Mouse (Mus musculus) myocyte (in vitro differentiated cells): ENCODE measurements around the gene Lrrc29.

ENCODE experiments used
- CEBPB ChIP-seq: IDR thresholded peaks from 2 replicates; pipeline ENCODE4 v1.6.1; 2011; ENCODE audit warnings: mild to moderate bottlenecking, moderate library complexity; ENCODE audit not compliant: poor library complexity, insufficient read depth, severe bottlenecking
- E2F4 ChIP-seq: IDR thresholded peaks from one replicate; pipeline ENCODE4 v1.6.1; 2011; ENCODE audit warnings: mild to moderate bottlenecking, control low read depth, moderate library complexity; ENCODE audit not compliant: insufficient read depth
- MAX ChIP-seq: IDR thresholded peaks from one replicate; pipeline ENCODE4 v1.6.1; 2011; ENCODE audit warnings: low read depth, mild to moderate bottlenecking, control low read depth
- MYOD1 ChIP-seq, 3 experiments: IDR thresholded peaks; one replicate each; pipeline ENCODE4 v1.6.1; 2011; ENCODE audit warnings: control low read depth in 2 of 3, low read depth in 2 of 3, mild to moderate bottlenecking in 2 of 3, moderate library complexity in 1 of 3; ENCODE audit not compliant: insufficient read length in 2 of 3, control insufficient read depth in 1 of 3
- MYOG ChIP-seq, 3 experiments: IDR thresholded peaks; one replicate each; pipeline ENCODE4 v1.6.1; 2011; ENCODE audit warnings: control low read depth in 2 of 3, low read depth in 2 of 3, mild to moderate bottlenecking in 2 of 3; ENCODE audit not compliant: insufficient read length in 2 of 3, control insufficient read depth in 1 of 3, insufficient read depth in 1 of 3
- POLR2A ChIP-seq: IDR thresholded peaks from one replicate; pipeline ENCODE4 v1.6.1; 2011; ENCODE audit warnings: low read depth, mild to moderate bottlenecking, control low read depth, moderate library complexity; ENCODE audit not compliant: insufficient read length
- POLR2AphosphoS2 ChIP-seq: IDR thresholded peaks from one replicate; pipeline ENCODE4 v1.6.1; 2011; ENCODE audit warnings: low read depth, control low read depth; ENCODE audit not compliant: insufficient read length
- SRF ChIP-seq: IDR thresholded peaks from one replicate; pipeline ENCODE4 v1.6.1; 2011; ENCODE audit warnings: low read depth; ENCODE audit not compliant: control insufficient read depth, insufficient read length
- TCF12 ChIP-seq: IDR thresholded peaks from one replicate; pipeline ENCODE4 v1.6.1; 2011; ENCODE audit warnings: mild to moderate bottlenecking, control low read depth; ENCODE audit not compliant: poor library complexity, insufficient read depth, severe bottlenecking
- USF1 ChIP-seq: IDR thresholded peaks from one replicate; pipeline ENCODE4 v1.6.1; 2011; ENCODE audit warnings: low read depth, mild to moderate bottlenecking, control low read depth, moderate library complexity

DNA sequence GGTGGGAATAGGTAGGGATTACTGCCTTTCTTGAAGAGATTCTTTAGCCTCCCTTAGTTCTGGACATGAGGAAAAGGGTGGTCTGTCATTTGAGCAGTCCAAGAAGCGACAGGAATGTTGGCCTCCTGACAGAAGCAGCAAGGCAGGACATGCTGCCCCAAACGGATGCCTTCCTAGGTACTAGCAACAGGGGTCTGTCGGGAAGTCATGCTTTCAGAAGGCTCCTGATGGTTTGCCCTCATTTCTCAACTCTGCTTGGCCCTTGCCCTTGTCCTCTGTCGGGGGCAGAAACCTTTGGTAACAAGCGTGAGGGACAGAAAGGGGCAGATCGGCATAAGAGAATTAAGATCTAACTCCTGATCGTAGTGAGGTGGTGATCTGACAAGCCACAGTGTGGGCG, 16.0 kb downstream of the Lrrc29 start:
- no peak for TF ChIP-seq MYOG (IDR thresholded peaks at IDR 0.05; ENCODE audit: control insufficient read depth in 1 of 3, insufficient read depth in 1 of 3, insufficient read length in 2 of 3, low read depth in 2 of 3)
- no peak for TF ChIP-seq SRF
- TF ChIP-seq E2F4: no peak
- no peak for TF ChIP-seq MAX
- TF ChIP-seq POLR2A: no peak
- no peak for TF ChIP-seq CEBPB
- TF ChIP-seq USF1: no peak
- no peak for TF ChIP-seq POLR2AphosphoS2
- no peak for TF ChIP-seq MYOD1 (IDR thresholded peaks at IDR 0.05; ENCODE audit: control insufficient read depth in 1 of 3, insufficient read length in 2 of 3, low read depth in 2 of 3)
- no peak for TF ChIP-seq TCF12
